Mouse (Mus musculus): ENCODE measurements around the gene Gm7347. TPM values are rescaled to one million over a fixed set of nuclear protein-coding genes. Genes with fewer than 3 reads are reported as not detected.

Gene Gm7347
- polyA plus RNA-seq, 1 experiment from 2014 or later = not detected

Other genes with a start within 250 kb of the Gm7347 start
- gene Gm21663, start 116.2 kb downstream of the Gm7347 start, polyA plus RNA-seq (2016; fragmentation: Nextera tagmentation; extraction: Ambion mirVana) = not detected in 2 replicates
- 0.08 TPM in 1 of 2 replicates, not detected in the other for gene Gm21671, start 104.2 kb downstream of the Gm7347 start, polyA plus RNA-seq (2016; fragmentation: Nextera tagmentation; extraction: Ambion mirVana)
- gene Gm21680, start 85.9 kb downstream of the Gm7347 start, polyA plus RNA-seq (2016; fragmentation: Nextera tagmentation; extraction: Ambion mirVana) = 0.06 TPM in 1 of 2 replicates, not detected in the other
- gene Gm21698, start 69.9 kb downstream of the Gm7347 start, polyA plus RNA-seq (2016; fragmentation: Nextera tagmentation; extraction: Ambion mirVana) = not detected in 2 replicates
- not detected in 2 replicates for gene Gm1979, start 53.8 kb downstream of the Gm7347 start, polyA plus RNA-seq (2016; fragmentation: Nextera tagmentation; extraction: Ambion mirVana)
- not detected in 2 replicates for gene Gm5862, start 35.7 kb downstream of the Gm7347 start, polyA plus RNA-seq (2016; fragmentation: Nextera tagmentation; extraction: Ambion mirVana)
- gene Speer4a, start 19.0 kb downstream of the Gm7347 start, polyA plus RNA-seq (2016; fragmentation: Nextera tagmentation; extraction: Ambion mirVana) = 0.10 TPM in 1 of 2 replicates, not detected in the other
- not detected in 2 replicates for gene Gm10471, start 30.7 kb upstream of the Gm7347 start, polyA plus RNA-seq (2016; fragmentation: Nextera tagmentation; extraction: Ambion mirVana)
- not detected in 2 replicates for gene 5031410I06Rik, start 46.8 kb upstream of the Gm7347 start, polyA plus RNA-seq (2016; fragmentation: Nextera tagmentation; extraction: Ambion mirVana)
- not detected in 2 replicates for gene Gm10220, start 62.8 kb upstream of the Gm7347 start, polyA plus RNA-seq (2016; fragmentation: Nextera tagmentation; extraction: Ambion mirVana)
- not detected in 2 replicates for gene Gm7361, start 199.1 kb upstream of the Gm7347 start, polyA plus RNA-seq (2016; fragmentation: Nextera tagmentation; extraction: Ambion mirVana)

All from forebrain, embryonic 12.5 days (tissue).